Mouse (Mus musculus) myocyte (in vitro differentiated cells): Measurements from ENCODE around the gene Lrp1. TPM values are rescaled to one million over a fixed set of nuclear protein-coding genes. Genes with fewer than 3 reads are reported as not detected.

Source experiments
- H3K27me3 ChIP-seq: one replicate; pipeline ENCODE4 v1.6.1; 2011; ENCODE audit not compliant: control insufficient read depth, insufficient read depth, insufficient read length
- H3K36me3 ChIP-seq: one replicate; pipeline ENCODE4 v1.6.1; 2011; ENCODE audit not compliant: control insufficient read depth, insufficient read depth
- H3K4me2 ChIP-seq: one replicate; pipeline ENCODE4 v1.6.1; 2011; ENCODE audit warnings: low read depth, control low read depth
- H3K4me3 ChIP-seq: one replicate; pipeline ENCODE4 v1.5.1; 2011; ENCODE audit warnings: mild to moderate bottlenecking, control low read depth, moderate library complexity
- H3K79me2 ChIP-seq: one replicate; pipeline ENCODE4 v1.6.1; 2011; ENCODE audit not compliant: control insufficient read depth, insufficient read depth
- H3ac ChIP-seq: one replicate; pipeline ENCODE4 v1.6.1; 2011; ENCODE audit not compliant: control insufficient read depth, insufficient read length
- CEBPB ChIP-seq: IDR thresholded peaks from 2 replicates; pipeline ENCODE4 v1.6.1; 2011; ENCODE audit warnings: mild to moderate bottlenecking, moderate library complexity; ENCODE audit not compliant: poor library complexity, insufficient read depth, severe bottlenecking
- E2F4 ChIP-seq: IDR thresholded peaks from one replicate; pipeline ENCODE4 v1.6.1; 2011; ENCODE audit warnings: mild to moderate bottlenecking, control low read depth, moderate library complexity; ENCODE audit not compliant: insufficient read depth
- MAX ChIP-seq: IDR thresholded peaks from one replicate; pipeline ENCODE4 v1.6.1; 2011; ENCODE audit warnings: low read depth, mild to moderate bottlenecking, control low read depth
- MYOD1 ChIP-seq, 3 experiments: IDR thresholded peaks; one replicate each; pipeline ENCODE4 v1.6.1; 2011; ENCODE audit warnings: control low read depth in 2 of 3, low read depth in 2 of 3, mild to moderate bottlenecking in 2 of 3, moderate library complexity in 1 of 3; ENCODE audit not compliant: insufficient read length in 2 of 3, control insufficient read depth in 1 of 3
- MYOG ChIP-seq, 3 experiments: IDR thresholded peaks; one replicate each; pipeline ENCODE4 v1.6.1; 2011; ENCODE audit warnings: control low read depth in 2 of 3, low read depth in 2 of 3, mild to moderate bottlenecking in 2 of 3; ENCODE audit not compliant: insufficient read length in 2 of 3, control insufficient read depth in 1 of 3, insufficient read depth in 1 of 3
- POLR2A ChIP-seq: IDR thresholded peaks from one replicate; pipeline ENCODE4 v1.6.1; 2011; ENCODE audit warnings: low read depth, mild to moderate bottlenecking, control low read depth, moderate library complexity; ENCODE audit not compliant: insufficient read length
- POLR2AphosphoS2 ChIP-seq: IDR thresholded peaks from one replicate; pipeline ENCODE4 v1.6.1; 2011; ENCODE audit warnings: low read depth, control low read depth; ENCODE audit not compliant: insufficient read length
- REST ChIP-seq: IDR thresholded peaks from one replicate; pipeline ENCODE4 v1.6.1; 2011; ENCODE audit warnings: mild to moderate bottlenecking, control low read depth, moderate library complexity; ENCODE audit not compliant: insufficient read depth, insufficient read length
- SRF ChIP-seq: IDR thresholded peaks from one replicate; pipeline ENCODE4 v1.6.1; 2011; ENCODE audit warnings: low read depth; ENCODE audit not compliant: control insufficient read depth, insufficient read length
- TCF12 ChIP-seq: IDR thresholded peaks from one replicate; pipeline ENCODE4 v1.6.1; 2011; ENCODE audit warnings: mild to moderate bottlenecking, control low read depth; ENCODE audit not compliant: poor library complexity, insufficient read depth, severe bottlenecking
- TCF3 ChIP-seq: IDR thresholded peaks from one replicate; pipeline ENCODE4 v1.6.1; 2011; ENCODE audit warnings: low read depth, control low read depth; ENCODE audit not compliant: insufficient read length
- USF1 ChIP-seq: IDR thresholded peaks from one replicate; pipeline ENCODE4 v1.6.1; 2011; ENCODE audit warnings: low read depth, mild to moderate bottlenecking, control low read depth, moderate library complexity
- polyA plus RNA-seq: library from polyadenylated mRNA; unstranded; fragments of >200 nt; fragmentation: generic; extraction: Trizol; gene quantifications from one replicate; pipeline ENCODE4 v1.2.1, GENCODE M21; 2012; ENCODE audit warnings: missing spikeins

Lrp1 gene
- polyA plus RNA-seq, 1 experiment, result 244 TPM

DNA sequence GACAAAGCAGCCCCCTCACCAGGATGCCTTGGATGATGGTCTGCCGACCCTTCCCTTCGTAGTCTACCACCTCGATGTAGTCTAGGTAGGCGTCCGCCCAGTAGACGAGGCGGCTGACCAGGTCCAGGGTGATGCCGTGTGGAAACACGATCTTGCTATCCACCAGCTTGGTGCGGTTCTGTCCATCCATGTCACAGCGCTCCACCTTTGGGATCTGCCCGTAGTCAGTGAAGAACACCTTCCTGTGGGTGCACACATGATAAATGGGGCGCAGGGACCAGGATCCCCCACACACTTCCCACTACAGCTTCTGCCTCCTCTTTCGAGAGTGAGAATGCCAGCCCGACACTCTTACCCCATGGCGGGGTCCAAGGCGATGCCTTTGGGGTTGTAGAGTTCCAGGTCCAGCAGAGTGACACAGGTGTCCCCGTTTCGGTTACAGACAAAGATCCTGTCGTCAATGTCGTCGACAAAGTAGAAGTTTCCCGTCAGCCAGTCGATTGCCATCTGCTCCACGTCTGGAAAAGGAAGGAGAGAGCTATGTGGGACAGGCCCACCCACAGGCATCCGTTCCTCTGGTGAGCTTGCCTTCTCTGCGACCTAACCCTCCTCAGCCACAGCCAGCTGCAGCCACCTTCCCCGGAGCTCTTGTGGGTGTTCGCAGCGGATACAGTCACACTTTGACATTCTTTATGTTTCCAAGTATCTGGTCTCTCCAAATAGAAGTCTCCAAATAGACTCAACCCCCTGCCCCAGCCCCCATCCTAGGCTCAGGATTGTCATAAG is 25.8 kb downstream of the Lrp1 start:
- peak in 1 of 3 experiments; percentile 71 for TF ChIP-seq MYOD1 (IDR thresholded peaks at IDR 0.05; ENCODE audit: control insufficient read depth in 1 of 3, insufficient read length in 2 of 3, low read depth in 2 of 3)
- no peak for TF ChIP-seq CEBPB
- TF ChIP-seq MAX, result no peak
- TF ChIP-seq TCF12, result no peak
- no peak for TF ChIP-seq USF1
- no peak for TF ChIP-seq REST
- TF ChIP-seq E2F4, result no peak
- TF ChIP-seq SRF, result no peak
- no peak for TF ChIP-seq TCF3
- TF ChIP-seq POLR2A, result no peak
- TF ChIP-seq POLR2AphosphoS2, result no peak
- TF ChIP-seq MYOG (IDR thresholded peaks at IDR 0.05; ENCODE audit: control insufficient read depth in 1 of 3, insufficient read depth in 1 of 3, insufficient read length in 2 of 3, low read depth in 2 of 3), result peak in 1 of 3 experiments; percentile 81
- H3K36me3 ChIP-seq, result peaks cover 47% of the 10 kb centered on the region
- peaks cover 11% of the 10 kb centered on the region for H3K79me2 ChIP-seq
- H3ac ChIP-seq, result no peak overlapping the region
- no peak overlapping the region for H3K4me2 ChIP-seq
- H3K4me3 ChIP-seq, result no peak overlapping the region
- H3K27me3 ChIP-seq, result no peaks in the 10 kb centered on the region

- Histone ChIP-seq H3K4me3 (no peak overlapping the region), H3ac (no peak overlapping the region), H3K27me3 (no peaks in the 10 kb centered on the region), H3K4me2 (no peak overlapping the region), H3K36me3 (peaks cover 55% of the 10 kb centered on the region), H3K79me2 (peaks cover 4% of the 10 kb centered on the region)
- TF ChIP-seq MAX, result no peak
- TF ChIP-seq SRF, result no peak
- TF ChIP-seq CEBPB, result no peak
- TF ChIP-seq MYOD1 (IDR thresholded peaks at IDR 0.05; ENCODE audit: control insufficient read depth in 1 of 3, insufficient read length in 2 of 3, low read depth in 2 of 3), result no peak
- no peak for TF ChIP-seq E2F4
Measured at GRCm38 (mm10) chr10:127594405-127594804, 26.5 kb downstream of the Lrp1 start.

DNA sequence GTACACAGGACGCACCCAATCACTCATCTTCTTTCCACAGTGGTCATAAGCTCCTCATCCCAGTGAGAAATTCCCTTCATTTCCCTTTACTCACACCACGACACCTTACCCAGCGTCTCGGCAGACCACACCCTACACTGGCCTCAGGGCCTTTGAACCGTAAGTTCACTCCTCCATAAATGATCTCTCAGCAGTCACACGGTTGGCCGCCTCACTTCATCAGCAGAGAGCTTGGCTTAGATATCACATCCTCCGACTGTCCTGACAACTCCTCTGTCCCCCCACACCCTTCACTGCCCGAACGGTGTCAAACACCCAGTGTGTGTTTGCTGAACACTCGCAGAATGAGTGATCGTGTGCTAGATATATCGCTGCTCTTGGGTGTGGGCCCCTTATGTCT is 28.1 kb downstream of the Lrp1 start:
- H3K36me3 ChIP-seq, result peaks cover 59% of the 10 kb centered on the region
- no peak overlapping the region for H3K4me3 ChIP-seq
- no peak overlapping the region for H3K4me2 ChIP-seq
- TF ChIP-seq POLR2AphosphoS2, result peak; percentile 37
- no peak for TF ChIP-seq REST
- no peak for TF ChIP-seq TCF12
- TF ChIP-seq E2F4, result no peak
- no peak for TF ChIP-seq USF1
- H3K27me3 ChIP-seq, result no peaks in the 10 kb centered on the region
- no peak overlapping the region for H3ac ChIP-seq
- H3K79me2 ChIP-seq, result no peaks in the 10 kb centered on the region

DNA sequence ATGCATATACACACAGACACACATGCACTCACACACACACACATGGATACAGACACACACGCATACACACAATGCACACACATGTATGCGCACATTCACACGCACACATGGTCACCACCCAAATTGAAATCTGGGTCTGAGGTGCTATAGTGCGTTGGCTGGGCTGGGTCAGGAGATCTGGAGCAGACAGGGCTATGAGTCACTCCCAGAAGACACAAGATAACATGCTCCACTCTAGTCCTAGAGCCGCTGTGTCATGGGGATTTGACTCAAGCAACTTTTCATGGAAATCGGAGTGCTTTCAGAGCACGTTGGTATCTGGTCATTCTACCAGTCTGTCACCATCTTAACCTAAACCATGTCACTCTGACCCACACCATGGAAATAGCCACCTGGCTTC is 28.5 kb downstream of the Lrp1 start:
- Histone ChIP-seq H3K79me2 (no peaks in the 10 kb centered on the region), H3ac (no peak overlapping the region)

GRCm38 (mm10) chr10:127591514-127591913 is 29.4 kb downstream of the Lrp1 start:
- TF ChIP-seq MYOG (IDR thresholded peaks at IDR 0.05; ENCODE audit: control insufficient read depth in 1 of 3, insufficient read depth in 1 of 3, insufficient read length in 2 of 3, low read depth in 2 of 3) (no peak), POLR2AphosphoS2 (no peak), MAX (no peak), USF1 (no peak), MYOD1 (IDR thresholded peaks at IDR 0.05; ENCODE audit: control insufficient read depth in 1 of 3, insufficient read length in 2 of 3, low read depth in 2 of 3) (no peak), TCF3 (no peak), E2F4 (no peak), CEBPB (no peak), TCF12 (no peak)
- Histone ChIP-seq H3ac (no peak overlapping the region), H3K36me3 (peaks cover 66% of the 10 kb centered on the region)

More for the DNA sequence above, 28.5 kb downstream of the Lrp1 start:
- H3K36me3 ChIP-seq, result peaks cover 59% of the 10 kb centered on the region
- H3K27me3 ChIP-seq, result no peaks in the 10 kb centered on the region
- H3K4me2 ChIP-seq, result no peak overlapping the region
- no peak for TF ChIP-seq REST
- no peak for TF ChIP-seq CEBPB
- TF ChIP-seq E2F4, result no peak
- no peak for TF ChIP-seq TCF3
- no peak for TF ChIP-seq USF1
- TF ChIP-seq MYOG (IDR thresholded peaks at IDR 0.05; ENCODE audit: control insufficient read depth in 1 of 3, insufficient read depth in 1 of 3, insufficient read length in 2 of 3, low read depth in 2 of 3), result no peak
- no peak for TF ChIP-seq TCF12
- no peak overlapping the region for H3K4me3 ChIP-seq

More at GRCm38 (mm10) chr10:127591514-127591913, 29.4 kb downstream of the Lrp1 start:
- H3K4me3 ChIP-seq, result no peak overlapping the region
- H3K4me2 ChIP-seq, result no peak overlapping the region
- no peaks in the 10 kb centered on the region for H3K27me3 ChIP-seq
- H3K79me2 ChIP-seq, result no peaks in the 10 kb centered on the region
